Mouse (Mus musculus) left cerebral cortex, postnatal 10 days (tissue): ENCODE data around the gene Lgals8. TPM values are rescaled to one million over a fixed set of nuclear protein-coding genes. Genes with fewer than 3 reads are reported as not detected.
"Not testable (repeated sequence)": the region's sequence is repeated elsewhere in the genome, so short reads cannot be mapped to it uniquely, and the experiment has no call there.

Experiments
- DNase-seq, 2 experiments: peaks; one replicate each; pipeline ENCODE4 v3.0.0; 2021 to 2022; ENCODE audit warnings: low spot score in 2 of 2, mixed read lengths in 1 of 2; ENCODE audit errors: extremely low spot score in 1 of 2
- intact Hi-C: fragments of 180-260 bp; cut with DNase I; formaldehyde crosslinking; loops from one replicate; pipeline ENCODE4 v1.15.1; 2025
- total RNA-seq, 2 experiments: library from RNA; stranded (reverse); gene quantifications; 2 replicates each; pipeline ENCODE4 v1.2.3; 2021

Lgals8 gene
- 10 to 100 TPM; 25.4 to 27.0 TPM for total RNA-seq

DNA sequence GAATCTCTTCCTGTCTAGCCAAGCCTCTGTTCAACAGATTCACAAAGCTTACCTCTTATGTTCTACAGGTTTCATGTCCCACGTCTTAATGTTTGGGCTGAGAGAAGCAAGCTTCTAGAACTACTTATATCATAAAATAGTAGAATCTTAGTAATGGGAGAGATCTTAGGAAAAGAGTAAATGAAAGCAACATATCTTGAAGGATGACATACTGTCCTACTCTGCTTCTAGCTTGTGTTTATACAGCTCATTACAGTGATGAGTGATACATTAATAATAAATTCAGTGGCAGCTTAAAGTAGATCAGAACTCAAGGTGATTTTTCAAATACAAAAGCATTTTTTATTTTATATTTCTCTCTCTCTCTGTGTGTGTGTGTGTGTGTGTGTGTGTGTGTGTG, at the start of gene Lgals8:
TSS of gene Lgals8 (minus strand) at position 101 of the 400 bp plus-strand sequence.
- DNase-seq, result no peak
- intact Hi-C loops, result no loop called here

DNA sequence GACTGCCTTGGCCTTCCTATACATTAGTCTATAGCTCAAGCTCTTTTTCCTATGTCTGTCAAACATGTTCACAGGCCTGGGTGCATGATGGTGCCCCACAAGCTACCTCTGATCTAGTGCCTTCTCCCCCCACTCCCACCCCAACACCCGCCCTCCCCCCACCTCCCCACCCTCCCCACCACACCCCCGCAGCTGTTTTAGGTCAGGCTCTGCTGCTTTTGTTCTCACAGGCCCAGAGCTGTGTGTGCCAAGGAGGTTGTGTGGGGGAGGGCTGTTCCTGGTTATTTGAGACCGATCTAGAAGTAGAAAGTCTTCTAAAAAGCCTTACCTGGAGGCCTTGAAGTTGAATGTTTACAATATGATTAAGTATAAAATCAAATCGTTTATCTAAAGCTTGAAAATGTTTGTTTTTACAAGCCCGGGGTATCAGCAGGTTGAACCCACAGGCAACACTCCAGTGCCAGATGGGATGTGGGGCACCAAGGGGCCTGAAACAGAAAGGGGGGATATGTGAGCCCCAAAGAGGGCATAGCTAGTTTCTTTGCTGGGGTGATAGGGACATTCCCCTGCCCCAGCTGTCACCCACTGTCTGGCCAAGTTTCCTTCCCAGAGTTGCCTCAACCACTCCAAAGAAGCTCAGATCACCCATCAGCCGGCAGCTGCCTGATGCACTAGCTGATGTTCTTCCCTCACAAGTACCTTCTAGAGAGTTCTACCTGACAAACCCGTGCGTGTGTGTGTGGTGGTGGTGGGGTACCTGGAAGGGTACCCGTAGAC, 46.6 kb upstream of the Lgals8 start:
- intact Hi-C loops, result no loop called here
- DNase-seq, result no peak

DNA sequence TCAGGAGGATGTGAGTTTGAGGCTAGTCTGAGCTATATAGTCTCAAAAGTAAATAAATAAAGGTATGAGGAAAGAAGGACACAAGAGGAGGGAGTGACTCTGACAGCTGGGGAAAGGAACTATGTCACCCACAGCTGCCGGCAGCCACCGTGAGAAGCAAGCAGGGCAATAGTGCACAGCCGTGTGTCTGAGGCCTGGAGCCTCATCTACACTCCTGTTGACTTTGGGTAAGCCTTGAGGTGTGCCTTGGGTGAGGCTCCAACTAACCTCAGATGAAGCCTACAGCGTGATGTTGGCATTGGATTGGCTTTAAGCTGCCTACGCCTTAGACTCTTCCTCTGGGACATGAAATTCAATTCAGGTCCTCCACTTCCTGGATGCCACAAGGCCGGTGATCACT, 45.3 kb upstream of the Lgals8 start:
- intact Hi-C loops, result no loop called here
- no peak for DNase-seq

DNA sequence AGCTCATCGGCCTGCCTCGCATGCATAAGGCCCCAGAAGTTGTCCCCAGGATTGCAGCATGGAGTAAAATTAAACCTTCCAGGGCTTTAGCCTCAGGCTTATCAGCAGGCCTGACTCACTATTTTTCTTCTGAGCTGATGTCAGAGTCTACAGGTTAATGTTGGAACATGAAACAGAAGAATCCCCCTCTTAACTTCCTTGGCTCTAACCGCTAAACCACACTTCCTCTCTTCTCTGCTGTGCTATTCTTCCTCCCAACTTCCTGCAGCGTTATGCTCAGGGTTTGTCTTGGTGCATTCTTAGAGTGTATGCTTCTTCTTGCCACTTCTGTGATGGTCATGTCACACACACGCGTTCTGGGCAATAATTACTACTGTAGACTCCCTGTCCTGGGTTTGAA, 42.7 kb upstream of the Lgals8 start:
- intact Hi-C loops, result no loop called here

DNA sequence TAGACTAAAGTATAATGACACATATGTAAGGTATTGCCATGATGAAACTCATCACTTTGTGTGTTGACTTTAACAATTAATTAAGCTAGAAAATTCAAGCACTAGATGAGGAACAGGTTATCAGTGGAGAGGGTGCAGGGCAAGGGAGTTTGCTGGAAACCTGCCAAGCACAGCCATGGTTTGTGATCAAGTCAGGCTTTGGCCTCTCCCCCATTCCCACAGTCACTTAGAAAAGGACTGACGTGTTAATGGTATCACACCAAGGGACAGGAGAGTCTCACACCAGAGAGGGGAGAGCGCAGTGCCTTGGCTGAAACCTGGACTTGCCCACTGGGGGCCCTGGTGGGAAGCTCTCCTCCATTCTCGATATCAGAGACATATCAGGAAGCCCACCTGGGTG, 40.6 kb upstream of the Lgals8 start:
- intact Hi-C loops, result no loop called here
- no peak for DNase-seq

More for the DNA sequence above, 42.7 kb upstream of the Lgals8 start:
- DNase-seq, result no peak

DNA sequence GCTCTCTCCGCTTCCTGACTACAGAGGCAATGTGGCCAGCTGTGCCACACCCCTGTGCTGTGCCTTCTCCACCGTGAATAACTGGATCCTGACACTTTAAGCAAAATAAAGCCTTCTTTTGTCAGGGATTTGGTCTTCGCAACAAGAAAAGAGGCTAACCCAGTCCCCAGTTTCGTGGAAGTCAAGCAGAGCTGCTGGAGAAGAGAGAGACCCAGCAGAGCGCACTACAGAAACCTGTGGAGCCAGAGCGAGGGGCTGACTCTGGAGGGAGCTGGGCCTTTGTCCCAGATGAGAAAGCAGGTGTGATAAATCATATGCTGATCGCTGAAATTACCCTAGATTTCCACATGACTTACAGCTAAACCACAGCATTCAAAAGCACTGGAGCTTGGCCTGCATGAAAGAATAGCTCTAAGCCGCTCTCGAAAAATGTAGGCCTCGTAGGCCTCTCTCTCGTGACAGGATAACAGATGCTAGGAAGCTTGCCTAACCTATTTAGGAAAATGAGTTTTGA, 38.6 kb upstream of the Lgals8 start:
- intact Hi-C loops, result no loop called here
- no peak for DNase-seq

DNA sequence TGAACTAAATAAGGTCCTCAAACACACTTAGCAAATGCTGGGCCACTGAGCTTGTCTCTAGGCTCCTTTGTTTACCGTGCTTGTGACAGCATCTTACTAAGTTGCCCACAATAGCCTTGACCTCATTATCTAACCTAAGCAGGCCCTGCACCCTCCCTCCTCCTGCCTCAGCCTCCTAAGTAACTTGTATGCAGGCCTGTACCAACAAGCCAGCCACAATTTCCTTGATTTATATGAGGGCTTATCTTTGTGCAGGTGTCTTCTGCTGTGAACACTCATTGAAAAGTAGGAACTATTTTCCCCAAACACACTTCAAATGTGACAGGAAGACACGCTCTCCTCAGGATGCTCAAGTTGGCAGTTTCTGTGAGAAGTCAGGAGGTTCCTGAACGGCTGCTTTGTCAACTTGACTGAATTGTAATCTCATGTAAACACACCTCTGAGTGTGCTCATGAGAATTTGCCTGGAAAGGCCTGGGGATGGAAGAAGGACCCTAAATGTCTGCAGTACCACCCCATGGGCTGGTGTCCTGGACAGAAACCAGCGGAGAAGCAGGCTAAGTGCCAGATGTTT, 38.0 kb upstream of the Lgals8 start:
- DNase-seq, result no peak
- intact Hi-C loops, result no loop called here

DNA sequence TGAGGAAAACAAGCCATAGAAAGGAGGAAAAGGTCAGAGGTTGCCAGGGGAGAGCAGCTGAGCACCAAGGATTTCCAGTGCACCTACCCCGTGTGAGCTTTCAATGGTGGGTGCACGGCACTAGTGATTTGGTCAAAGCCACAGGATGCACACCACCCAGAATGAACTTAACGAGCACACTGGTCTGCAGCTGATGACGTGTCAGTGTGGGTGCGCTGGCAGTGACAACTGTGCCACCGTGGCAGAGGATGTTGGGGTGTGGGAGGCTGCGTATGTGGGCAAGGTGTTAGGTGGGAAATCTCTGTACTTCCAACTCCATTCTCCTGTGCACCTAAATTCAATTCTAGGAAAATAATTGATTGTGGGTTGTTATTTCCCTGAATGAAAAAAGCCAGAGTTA, 34.4 kb upstream of the Lgals8 start:
- DNase-seq, result no peak
- intact Hi-C loops, result no loop called here

DNA sequence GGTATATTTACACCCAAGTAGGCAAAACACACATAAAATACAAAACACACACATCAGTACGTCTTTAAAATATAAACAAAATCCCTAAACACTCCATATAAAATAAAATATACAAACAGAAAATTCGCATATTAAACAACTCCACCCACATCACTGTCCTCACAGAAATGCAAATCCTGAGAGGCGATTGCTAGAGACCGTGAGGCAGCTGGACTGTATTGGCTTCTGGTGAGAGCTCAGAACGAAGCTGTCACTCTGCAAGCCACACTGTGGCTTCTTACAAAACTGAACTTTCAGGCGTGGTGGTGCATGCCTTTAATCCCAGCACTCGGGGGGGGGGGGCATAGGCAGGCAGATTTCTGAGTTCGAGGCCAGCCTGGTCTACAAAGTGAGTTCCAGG, 33.1 kb upstream of the Lgals8 start:
- intact Hi-C loops, result no loop called here

DNA sequence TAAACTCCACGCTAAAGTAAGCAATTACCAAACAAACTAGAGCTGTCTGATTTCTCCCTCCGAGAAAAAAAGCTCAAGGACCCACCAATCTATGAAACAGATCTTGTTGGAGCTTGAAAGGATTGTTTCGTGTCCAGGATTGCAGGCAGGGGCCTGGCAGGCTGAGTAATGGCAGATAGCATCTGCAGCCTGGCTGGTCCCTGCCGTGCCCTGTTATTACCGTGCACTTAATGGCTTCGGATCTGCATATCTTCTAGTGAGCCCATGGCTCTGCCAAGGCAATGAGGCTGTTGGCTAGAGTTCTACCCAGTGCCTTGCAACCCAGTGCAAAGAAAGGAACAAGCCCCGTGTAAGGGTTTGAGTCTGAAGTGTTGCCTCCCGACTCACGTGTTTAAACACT, 30.0 kb upstream of the Lgals8 start:
- intact Hi-C loops, result no loop called here
- DNase-seq, result no peak

More for the DNA sequence above, 33.1 kb upstream of the Lgals8 start:
- DNase-seq, result no peak

DNA sequence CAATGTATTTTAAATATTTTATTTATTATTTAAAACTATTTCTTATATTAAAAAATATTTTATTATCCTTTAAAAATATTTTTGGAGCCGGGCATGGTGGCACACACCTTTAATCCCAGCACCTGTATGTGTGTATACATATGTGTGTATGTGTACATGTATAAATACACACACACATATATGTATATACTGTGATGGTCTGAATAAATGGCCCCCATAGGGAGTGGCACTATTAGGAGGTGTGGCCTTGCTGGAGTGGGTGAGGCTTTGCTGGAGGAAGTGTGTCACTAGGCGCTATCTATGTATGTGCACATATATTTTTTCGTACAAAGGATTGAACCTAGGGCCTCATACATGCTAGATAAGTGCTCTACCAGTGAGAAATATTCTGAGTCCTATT, 27.8 kb upstream of the Lgals8 start:
- intact Hi-C loops, result no loop called here
- no peak for DNase-seq

DNA sequence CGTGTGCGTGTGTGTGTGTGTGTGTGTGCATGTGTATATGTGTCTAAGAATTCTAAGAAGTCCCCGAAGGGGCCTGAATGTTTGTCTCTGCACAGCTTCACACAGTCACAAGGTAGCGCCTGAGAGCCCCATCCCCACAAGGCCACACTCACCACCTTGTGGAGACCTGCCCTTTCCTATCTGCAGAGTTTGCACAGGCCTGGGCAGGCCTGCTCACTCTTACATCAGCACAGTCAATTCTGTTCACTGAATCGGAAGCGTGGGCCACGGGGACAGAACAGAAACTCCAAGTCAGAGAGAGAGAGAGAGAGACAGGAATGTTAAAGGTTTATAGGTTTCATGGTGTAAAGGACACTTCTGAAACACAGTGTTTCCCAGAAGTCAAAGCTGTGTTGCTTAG, 20.9 kb upstream of the Lgals8 start:
- intact Hi-C loops, result no loop called here
- no peak for DNase-seq

DNA sequence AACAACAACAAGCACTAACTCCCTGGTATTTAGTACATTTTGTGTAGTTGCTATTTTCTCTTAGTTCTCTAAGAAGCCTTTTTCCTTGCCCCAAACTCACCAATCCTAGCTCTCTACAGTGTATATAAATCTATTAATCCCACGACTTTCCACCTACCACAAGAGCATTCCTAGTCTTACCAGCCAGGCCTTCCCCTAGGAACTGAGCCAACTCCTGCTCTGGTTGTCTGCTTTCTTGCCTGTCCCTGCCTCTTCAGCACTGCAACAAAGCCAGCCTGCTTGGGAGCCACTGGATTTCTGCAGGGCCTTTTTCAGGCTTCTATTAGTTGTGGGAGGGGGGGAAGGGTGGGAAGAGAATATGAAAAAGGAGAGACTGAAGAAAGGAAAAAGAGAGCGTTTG, 20.5 kb upstream of the Lgals8 start:
- no peak for DNase-seq
- intact Hi-C loops, result no loop called here

DNA sequence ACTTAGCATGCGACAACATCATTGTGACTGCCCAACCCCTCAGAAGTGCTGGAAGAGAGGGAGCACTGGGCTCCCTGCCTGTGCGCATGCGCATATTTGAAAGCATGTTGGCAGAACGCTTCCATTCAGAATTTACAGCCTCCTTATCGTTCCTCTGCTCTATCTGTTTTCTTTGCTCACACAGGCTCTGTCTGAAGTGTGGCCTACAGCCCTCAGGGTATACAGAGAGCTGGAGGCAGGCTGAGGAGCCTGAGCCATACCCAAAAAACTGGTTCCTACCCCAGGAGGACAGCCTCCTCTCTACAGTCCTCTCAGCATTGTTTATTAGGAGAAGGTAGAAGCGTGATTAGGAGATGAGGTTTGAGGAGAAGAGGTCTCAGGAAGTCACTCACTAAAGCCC, 15.1 kb upstream of the Lgals8 start:
- intact Hi-C loops, result no loop called here
- DNase-seq, result no peak

DNA sequence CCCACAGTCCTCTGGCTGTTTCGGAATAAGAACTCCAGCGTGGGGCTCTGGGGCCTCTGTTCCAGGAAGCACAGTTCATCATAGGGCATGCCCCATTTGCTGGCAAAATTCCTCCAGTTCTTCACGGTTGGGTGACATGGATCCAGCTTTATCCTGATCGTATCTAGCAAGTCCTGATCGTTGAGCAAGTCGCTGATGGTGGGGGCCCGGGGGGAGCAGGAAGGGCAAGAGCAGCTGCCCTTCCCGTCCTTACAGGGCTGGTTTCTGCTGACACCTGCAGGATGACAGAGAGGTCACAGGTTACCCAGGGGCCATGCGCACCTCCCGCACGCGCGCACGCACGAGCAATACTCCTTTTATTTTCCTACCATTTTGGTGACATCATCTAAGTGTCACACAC, 13.6 kb upstream of the Lgals8 start:
- DNase-seq, result no peak
- intact Hi-C loops, result no loop called here

DNA sequence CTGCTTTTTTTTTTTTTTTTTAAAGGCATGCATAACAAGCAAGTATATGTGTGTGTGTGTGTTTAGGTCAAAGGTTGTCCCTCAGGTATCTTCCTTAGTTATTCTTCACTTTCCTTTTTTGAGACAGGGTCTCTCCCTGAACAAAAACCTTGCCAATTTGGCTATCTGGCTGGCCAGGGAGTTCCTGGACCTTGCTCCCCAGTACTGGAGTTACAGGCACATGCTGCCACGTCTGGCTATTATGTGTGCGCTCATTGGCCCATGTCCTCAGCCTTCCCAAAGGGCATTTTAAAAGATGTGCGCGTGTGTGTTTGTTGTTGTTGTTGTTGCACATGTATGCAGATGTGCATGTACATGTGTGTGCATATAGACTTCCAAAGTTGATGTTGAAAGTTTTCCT, 12.1 kb upstream of the Lgals8 start:
- intact Hi-C loops, result no loop called here

DNA sequence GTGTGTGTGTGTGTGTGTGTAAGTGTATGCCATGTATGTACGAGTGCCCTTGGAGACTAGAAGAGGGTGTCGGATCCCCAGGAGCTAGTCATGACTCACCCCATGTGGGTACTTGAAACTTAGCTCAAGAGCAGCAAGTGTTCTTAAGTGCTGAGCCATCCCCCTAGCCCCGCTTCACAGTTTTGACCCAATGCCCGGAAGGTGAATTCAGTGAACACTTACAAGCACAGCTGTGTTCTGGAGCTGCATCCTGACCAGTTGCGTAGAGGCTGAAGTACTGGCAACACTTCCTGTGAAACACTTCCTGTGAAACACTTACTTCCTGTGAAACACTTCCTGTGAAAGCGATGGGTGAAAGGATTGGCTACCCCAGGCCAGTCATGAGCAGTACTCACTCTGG, 10.5 kb upstream of the Lgals8 start:
- intact Hi-C loops, result loop anchor here (2.0 kb wide), 1 partner anchor 206 kb away; no protein-coding TSS in a partner anchor
- no peak for DNase-seq

More for the DNA sequence above, 12.1 kb upstream of the Lgals8 start:
- no peak for DNase-seq

DNA sequence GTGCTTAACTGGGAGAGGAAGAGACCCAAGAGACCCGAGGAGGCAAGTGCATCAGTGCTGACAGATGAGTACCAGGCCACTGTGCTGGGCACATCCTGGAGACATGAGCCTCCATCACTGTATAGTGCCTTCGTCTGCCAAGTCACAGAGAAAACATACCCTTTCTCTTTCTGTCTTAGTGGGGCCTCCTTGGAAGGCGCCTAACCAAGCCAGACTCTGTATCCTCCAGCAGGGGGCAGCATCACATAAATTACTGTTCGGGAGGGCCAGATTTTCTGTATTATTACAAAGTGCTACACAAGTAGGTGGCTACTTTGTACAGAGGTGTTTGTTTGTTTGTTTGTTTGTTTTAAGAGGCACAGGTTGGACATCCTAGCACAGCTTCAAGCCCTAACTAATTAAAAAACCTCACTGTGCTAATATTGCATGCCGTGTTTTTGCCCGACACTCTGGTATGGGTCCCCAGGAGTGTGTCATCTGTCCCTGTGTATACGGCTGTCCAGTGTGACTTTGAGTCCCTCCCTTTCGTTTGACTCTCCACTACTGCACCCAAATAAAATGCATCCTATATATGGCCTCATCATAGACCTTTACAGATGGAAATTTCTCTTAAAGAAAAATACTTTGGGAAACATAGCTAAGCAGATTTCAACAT, 9.1 kb upstream of the Lgals8 start:
- DNase-seq, result peak; percentile 60 to 67
- intact Hi-C loops, result loop anchor here (2.0 to 5.0 kb wide), 2 partner anchors 207 to 938 kb away; no protein-coding TSS in a partner anchor

DNA sequence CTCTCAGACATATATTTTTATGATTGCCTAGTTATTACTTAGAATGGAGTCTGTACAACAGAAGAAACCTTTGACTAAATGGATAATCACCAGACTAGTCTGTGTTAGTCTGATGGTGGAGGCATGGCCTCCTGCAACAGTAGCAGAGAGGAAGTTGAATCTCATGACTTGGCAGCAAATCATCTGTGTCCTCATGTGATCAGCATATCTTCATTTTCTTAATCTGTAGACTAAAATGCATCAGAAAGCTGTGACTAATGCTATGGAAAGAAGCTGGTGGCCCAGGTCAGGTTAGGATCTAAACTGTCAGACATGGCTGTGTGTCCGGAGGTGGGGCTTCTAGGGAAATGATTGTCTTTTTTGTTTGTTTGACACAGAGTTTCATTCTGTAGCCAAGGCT, 3.7 kb upstream of the Lgals8 start:
- intact Hi-C loops, result no loop called here
- DNase-seq, result no peak

DNA sequence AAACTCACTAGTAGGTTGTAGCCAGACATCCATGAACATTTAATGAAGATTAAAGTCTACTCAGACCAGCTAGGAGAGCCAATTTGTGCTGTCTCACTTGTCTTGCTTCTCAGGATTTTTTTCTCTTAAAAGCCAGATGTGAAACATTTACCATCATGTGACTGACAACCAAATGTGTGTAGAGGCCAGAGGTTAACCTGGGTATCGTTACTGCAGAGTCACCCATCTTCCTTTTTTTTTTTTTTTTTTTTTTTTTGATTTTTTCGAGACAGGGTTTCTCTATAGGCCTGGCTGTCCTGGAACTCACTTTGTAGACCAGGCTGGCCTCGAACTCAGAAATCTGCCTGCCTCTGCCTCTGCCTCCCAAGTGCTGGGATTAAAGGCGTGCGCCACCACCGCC, 585 bp downstream of the Lgals8 start:
- intact Hi-C loops, result not testable (repeated sequence)

More for the DNA sequence above, 585 bp downstream of the Lgals8 start:
- not testable (repeated sequence) for DNase-seq
